Mouse (Mus musculus) hindbrain, embryonic 11.5 days (tissue): Measurements from ENCODE around the gene Lamp2. TPM values are rescaled to one million over a fixed set of nuclear protein-coding genes. Genes with fewer than 3 reads are reported as not detected.

ENCODE experiments used
- polyA plus RNA-seq: library from polyadenylated mRNA; unstranded; fragments of >200 nt; fragmentation: Nextera tagmentation; extraction: Ambion mirVana; gene quantifications from 2 replicates; pipeline ENCODE4 v1.2.1, GENCODE M21; 2014

Lamp2 gene
- polyA plus RNA-seq, 1 experiment from 2014 or later, result 92.4 TPM

Other genes starting within 250 kb of the Lamp2 start
- gene Tmem255a, start 204.0 kb downstream of the Lamp2 start, polyA plus RNA-seq, result 19.7 and 20.6 TPM in 2 replicates
- gene Atp1b4, start 140.3 kb downstream of the Lamp2 start, polyA plus RNA-seq, result not detected in 2 replicates
- 40.8 and 42.0 TPM in 2 replicates for gene Cul4b, start 119.7 kb upstream of the Lamp2 start, polyA plus RNA-seq
- gene Mcts1, start 144.1 kb upstream of the Lamp2 start, polyA plus RNA-seq, result 117 and 125 TPM in 2 replicates
- 27.0 and 28.6 TPM in 2 replicates for gene C1galt1c1, start 178.6 kb upstream of the Lamp2 start, polyA plus RNA-seq